Mouse (Mus musculus): Measurements from ENCODE around the gene Gm5431. TPM values are rescaled to one million over a fixed set of nuclear protein-coding genes. Genes with fewer than 3 reads are reported as not detected.
"Not testable (repeated sequence)": the region's sequence is repeated elsewhere in the genome, so short reads cannot be mapped to it uniquely, and the experiment has no call there.

Gm5431 gene
- polyA plus RNA-seq, 1 experiment from 2014 or later, result 0.12 TPM

DNA sequence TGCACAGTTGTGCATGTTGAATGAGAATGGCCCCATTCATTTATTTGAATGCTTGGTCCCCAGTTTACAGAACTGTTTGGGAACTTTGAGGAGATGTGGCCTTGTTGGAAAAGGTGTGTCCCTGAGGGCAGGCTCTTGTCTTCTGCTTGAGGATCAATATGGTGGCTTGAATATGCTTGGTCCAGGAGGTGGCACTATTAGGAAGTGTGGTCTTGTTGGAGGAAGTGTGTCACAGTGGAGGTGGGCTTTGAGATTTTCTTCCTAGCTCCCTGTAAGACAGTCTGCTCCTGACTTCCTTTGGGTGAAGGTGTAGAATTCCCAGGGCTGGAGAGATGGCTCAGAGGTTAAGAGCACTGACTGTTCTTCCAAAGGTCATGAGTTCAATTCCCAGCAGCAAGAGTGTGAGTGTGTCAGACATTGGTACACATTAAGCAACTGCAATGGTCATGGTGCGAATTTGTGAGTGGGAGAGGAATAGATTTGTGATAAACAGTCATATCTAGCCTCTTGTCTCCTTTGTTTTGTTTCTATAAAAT is 39.2 kb downstream of the Gm5431 start:
- no peak overlapping the region for H3K27ac ChIP-seq
- H3K36me3 ChIP-seq, result no peaks in the 10 kb centered on the region
- H3K4me3 ChIP-seq, result no peak overlapping the region
- H3K9me3 ChIP-seq, result no peaks in the 10 kb centered on the region
- peaks cover 10% of the 10 kb centered on the region for H3K4me1 ChIP-seq (replicated peaks)
- DNase-seq (ENCODE audit: low spot score), result no peak
- 81% methylated on average over 1 of the region's 1 CpGs for WGBS
- H3K27me3 ChIP-seq (ENCODE audit: insufficient read depth, poor library complexity, severe bottlenecking), result no peaks in the 10 kb centered on the region; the same call in 1 of the 2 replicates

GRCm38 (mm10) chr11:48859014-48859413 is 43.0 kb downstream of the Gm5431 start:
- Histone ChIP-seq H3K27me3 (ENCODE audit: insufficient read depth, poor library complexity, severe bottlenecking) (peaks cover 5% of the 10 kb centered on the region; the same call in 1 of the 2 replicates), H3K4me3 (peak overlapping the region; percentile 71), H3K27ac (no peak overlapping the region), H3K9me3 (no peaks in the 10 kb centered on the region), H3K4me1 (replicated peaks) (peaks cover 27% of the 10 kb centered on the region), H3K36me3 (no peaks in the 10 kb centered on the region)
- no peak for DNase-seq (ENCODE audit: low spot score)
- under 1% methylated on average over 6 of the region's 6 CpGs for WGBS

DNA sequence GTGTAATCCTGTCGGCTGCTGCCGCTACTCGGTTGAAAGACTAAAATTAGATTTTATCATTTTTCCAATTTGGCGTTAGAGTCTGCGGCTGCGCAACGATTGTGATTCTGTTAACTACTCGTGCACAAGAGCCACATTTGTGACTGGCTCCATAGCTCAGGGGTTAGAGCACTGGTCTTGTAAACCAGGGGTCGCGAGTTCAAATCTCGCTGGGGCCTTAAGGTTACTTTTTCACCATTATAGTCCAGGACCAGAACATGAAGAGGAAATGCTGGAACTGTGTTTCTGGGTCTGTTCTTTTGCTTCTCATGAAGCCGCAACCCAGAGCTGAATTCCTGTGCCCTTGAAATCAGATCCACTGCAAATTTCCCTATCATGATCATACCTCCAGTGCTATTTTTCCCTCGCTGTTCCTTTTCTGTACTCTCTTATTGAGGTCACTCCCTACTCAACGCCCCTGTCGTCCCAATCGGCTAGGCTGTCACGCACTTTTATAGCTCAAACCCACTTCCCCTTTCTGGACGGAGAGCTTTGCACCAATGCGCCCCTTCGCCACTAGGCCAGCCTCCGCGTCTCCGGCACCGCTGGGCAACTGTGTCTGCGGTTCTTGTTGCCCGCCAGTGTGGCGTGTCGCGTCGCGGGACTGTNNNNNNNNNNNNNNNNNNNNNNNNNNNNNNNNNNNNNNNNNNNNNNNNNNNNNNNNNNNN is 48.4 kb downstream of the Gm5431 start:
- H3K27ac ChIP-seq, result no peak overlapping the region; the same call in 1 of the 2 replicates
- no peaks in the 10 kb centered on the region; the same call in 1 of the 2 replicates for H3K9me3 ChIP-seq
- peaks cover 19% of the 10 kb centered on the region for H3K27me3 ChIP-seq (ENCODE audit: insufficient read depth, poor library complexity, severe bottlenecking)
- H3K4me3 ChIP-seq, result peak overlapping the region; percentile 71
- H3K36me3 ChIP-seq, result no peaks in the 10 kb centered on the region
- peaks cover 39% of the 10 kb centered on the region for H3K4me1 ChIP-seq (replicated peaks)
- under 1% methylated on average over 31 of the region's 31 CpGs for WGBS
- peak; percentile 85 for DNase-seq (ENCODE audit: low spot score)

GRCm38 (mm10) chr11:48852624-48853473 is 49.2 kb downstream of the Gm5431 start:
- H3K27ac ChIP-seq, result no peak overlapping the region
- peaks cover 31% of the 10 kb centered on the region for H3K4me1 ChIP-seq (replicated peaks)
- DNase-seq (ENCODE audit: low spot score), result no peak
- peak overlapping the region; percentile 71 for H3K4me3 ChIP-seq
- 9% methylated on average over 23 of the region's 23 CpGs for WGBS
- no peaks in the 10 kb centered on the region for H3K36me3 ChIP-seq
- peaks cover 26% of the 10 kb centered on the region for H3K27me3 ChIP-seq (ENCODE audit: insufficient read depth, poor library complexity, severe bottlenecking)
- no peaks in the 10 kb centered on the region; the same call in 1 of the 2 replicates for H3K9me3 ChIP-seq

GRCm38 (mm10) chr11:48852190-48852589 is 49.8 kb downstream of the Gm5431 start:
- Histone ChIP-seq H3K9me3 (no peaks in the 10 kb centered on the region; the same call in 1 of the 2 replicates), H3K27ac (no peak overlapping the region), H3K4me1 (replicated peaks) (peaks cover 29% of the 10 kb centered on the region), H3K27me3 (ENCODE audit: insufficient read depth, poor library complexity, severe bottlenecking) (peaks cover 26% of the 10 kb centered on the region), H3K36me3 (no peaks in the 10 kb centered on the region), H3K4me3 (peak overlapping the region; percentile 71)
- WGBS, result 79% methylated on average over 4 of the region's 4 CpGs
- DNase-seq (ENCODE audit: low spot score), result no peak

- Histone ChIP-seq H3K27me3 (ENCODE audit: insufficient read depth, poor library complexity, severe bottlenecking) (peaks cover 26% of the 10 kb centered on the region), H3K27ac (no peak overlapping the region), H3K4me1 (replicated peaks) (peaks cover 29% of the 10 kb centered on the region), H3K36me3 (no peaks in the 10 kb centered on the region), H3K4me3 (no peak overlapping the region), H3K9me3 (no peaks in the 10 kb centered on the region; the same call in 1 of the 2 replicates)
- WGBS, result 79% methylated on average over 4 of the region's 4 CpGs
- DNase-seq (ENCODE audit: low spot score), result no peak
Measured at GRCm38 (mm10) chr11:48851270-48851995, 50.6 kb downstream of the Gm5431 start.

GRCm38 (mm10) chr11:48850240-48850639 is 51.8 kb downstream of the Gm5431 start:
- no peak overlapping the region for H3K27ac ChIP-seq
- H3K4me3 ChIP-seq, result no peak overlapping the region
- no peaks in the 10 kb centered on the region; the same call in 1 of the 2 replicates for H3K9me3 ChIP-seq
- peaks cover 26% of the 10 kb centered on the region for H3K4me1 ChIP-seq (replicated peaks)
- peaks cover 29% of the 10 kb centered on the region for H3K27me3 ChIP-seq (ENCODE audit: insufficient read depth, poor library complexity, severe bottlenecking)
- no peak for DNase-seq (ENCODE audit: low spot score)
- WGBS, result 62% methylated on average over 2 of the region's 2 CpGs
- no peaks in the 10 kb centered on the region for H3K36me3 ChIP-seq

DNA sequence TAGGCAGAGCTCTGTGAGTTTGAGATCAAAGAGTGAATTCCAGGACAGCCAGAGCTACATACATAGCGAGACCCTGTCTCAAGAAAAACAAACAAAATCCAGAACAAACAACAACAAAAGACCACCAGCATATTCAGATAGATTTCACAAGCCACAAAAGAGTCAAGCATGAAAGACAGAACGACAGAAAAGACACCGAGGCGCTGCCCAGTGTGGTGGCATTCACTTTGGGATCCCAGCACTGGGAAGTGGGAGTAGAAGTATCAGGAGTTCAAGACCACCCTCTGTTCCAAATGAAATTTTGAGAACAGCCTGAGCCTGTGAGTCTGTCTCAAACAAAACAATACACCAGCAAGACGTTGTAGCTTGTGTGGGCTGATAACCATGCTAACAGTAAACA is 55.1 kb downstream of the Gm5431 start:
- Histone ChIP-seq H3K27ac (no peak overlapping the region), H3K36me3 (no peaks in the 10 kb centered on the region), H3K4me1 (replicated peaks) (peaks cover 3% of the 10 kb centered on the region; the same call in 1 of the 2 replicates), H3K27me3 (ENCODE audit: insufficient read depth, poor library complexity, severe bottlenecking) (peaks cover 41% of the 10 kb centered on the region), H3K4me3 (no peak overlapping the region), H3K9me3 (no peaks in the 10 kb centered on the region; the same call in 1 of the 2 replicates)
- DNase-seq (ENCODE audit: low spot score), result no peak
- WGBS, result 61% methylated on average over 5 of the region's 5 CpGs

DNA sequence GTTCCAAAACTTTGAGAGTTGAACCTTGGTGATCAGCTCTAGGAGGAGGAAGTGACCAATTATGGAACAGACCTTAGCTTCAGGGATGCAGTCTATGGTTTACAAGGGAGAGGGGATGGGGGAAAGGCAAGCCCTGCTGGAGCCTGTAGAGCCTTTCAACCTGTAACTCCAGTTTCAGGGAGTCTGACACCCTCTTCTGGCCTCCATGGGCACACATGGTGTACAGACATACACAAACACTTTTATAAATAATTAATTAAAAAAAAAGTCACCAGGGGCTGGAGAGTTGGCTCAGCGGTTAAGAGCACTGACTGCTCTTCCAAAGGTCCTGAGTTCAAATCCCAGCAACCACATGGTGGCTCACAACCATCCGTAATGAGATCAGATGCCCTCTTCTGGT is 55.7 kb downstream of the Gm5431 start:
- H3K27ac ChIP-seq; H3K4me3 ChIP-seq; H3K4me1 ChIP-seq (replicated peaks); H3K9me3 ChIP-seq; H3K36me3 ChIP-seq; DNase-seq (ENCODE audit: low spot score): not testable (repeated sequence)
- WGBS, result 80% methylated on average over 2 of the region's 2 CpGs
- H3K27me3 ChIP-seq (ENCODE audit: insufficient read depth, poor library complexity, severe bottlenecking), result peaks cover 41% of the 10 kb centered on the region

DNA sequence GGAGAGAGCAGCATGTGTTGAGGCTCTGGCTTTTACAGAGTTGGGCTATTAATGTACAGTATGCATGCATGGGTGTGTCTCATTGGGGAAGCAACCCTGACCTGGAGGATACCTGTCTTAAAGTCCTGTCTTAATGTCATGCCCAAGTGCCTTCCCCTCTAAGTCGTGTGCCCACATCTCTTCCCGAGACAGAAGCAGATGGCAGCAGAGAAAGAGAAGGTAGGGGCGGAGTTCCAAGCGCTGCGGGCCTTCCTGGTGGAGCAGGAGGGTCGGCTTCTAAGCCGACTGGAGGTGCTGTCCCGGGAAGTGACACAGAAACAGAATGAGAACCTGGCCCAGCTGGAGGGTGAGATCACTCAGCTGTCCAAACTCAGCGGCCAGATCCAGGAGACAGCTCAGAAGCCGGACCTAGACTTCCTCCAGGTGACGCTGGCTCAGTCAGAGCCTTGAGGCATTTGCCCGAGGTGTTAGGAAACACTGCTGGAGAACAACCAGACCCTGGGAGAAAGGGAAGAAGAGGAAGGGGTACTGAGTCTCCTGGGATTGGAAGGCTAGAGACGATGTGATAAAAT is 56.7 kb downstream of the Gm5431 start:
- H3K9me3 ChIP-seq, result no peaks in the 10 kb centered on the region
- H3K36me3 ChIP-seq, result no peaks in the 10 kb centered on the region
- H3K4me1 ChIP-seq (replicated peaks), result peaks cover 3% of the 10 kb centered on the region; the same call in 1 of the 2 replicates
- no peak overlapping the region for H3K4me3 ChIP-seq
- 32% methylated on average over 13 of the region's 13 CpGs for WGBS
- peaks cover 43% of the 10 kb centered on the region for H3K27me3 ChIP-seq (ENCODE audit: insufficient read depth, poor library complexity, severe bottlenecking)
- no peak for DNase-seq (ENCODE audit: low spot score)
- no peak overlapping the region for H3K27ac ChIP-seq

DNA sequence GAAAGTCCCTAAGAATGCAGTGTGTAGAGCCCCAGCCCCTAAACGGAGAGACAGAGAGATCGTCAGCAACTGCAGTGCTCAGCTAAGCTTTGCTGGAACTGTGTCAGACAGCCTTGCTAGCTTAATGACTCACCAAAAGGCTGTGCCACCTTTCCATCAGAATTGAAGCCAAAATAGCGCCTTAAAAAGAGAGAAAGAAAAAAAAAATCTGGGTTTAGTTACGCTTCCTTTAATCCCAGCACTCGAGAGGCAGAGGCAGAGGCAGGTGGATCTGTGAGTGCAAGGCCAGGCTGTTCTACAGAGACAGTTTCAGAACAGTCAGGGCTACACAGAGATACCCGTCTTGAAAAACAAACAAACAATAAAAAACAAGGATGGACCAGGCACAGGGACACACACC is 57.7 kb downstream of the Gm5431 start:
- Histone ChIP-seq H3K27ac (no peak overlapping the region), H3K4me1 (replicated peaks) (no peaks in the 10 kb centered on the region), H3K36me3 (no peaks in the 10 kb centered on the region), H3K9me3 (no peaks in the 10 kb centered on the region), H3K4me3 (no peak overlapping the region), H3K27me3 (ENCODE audit: insufficient read depth, poor library complexity, severe bottlenecking) (peaks cover 45% of the 10 kb centered on the region)
- 71% methylated on average over 6 of the region's 6 CpGs for WGBS
- no peak for DNase-seq (ENCODE audit: low spot score)

DNA sequence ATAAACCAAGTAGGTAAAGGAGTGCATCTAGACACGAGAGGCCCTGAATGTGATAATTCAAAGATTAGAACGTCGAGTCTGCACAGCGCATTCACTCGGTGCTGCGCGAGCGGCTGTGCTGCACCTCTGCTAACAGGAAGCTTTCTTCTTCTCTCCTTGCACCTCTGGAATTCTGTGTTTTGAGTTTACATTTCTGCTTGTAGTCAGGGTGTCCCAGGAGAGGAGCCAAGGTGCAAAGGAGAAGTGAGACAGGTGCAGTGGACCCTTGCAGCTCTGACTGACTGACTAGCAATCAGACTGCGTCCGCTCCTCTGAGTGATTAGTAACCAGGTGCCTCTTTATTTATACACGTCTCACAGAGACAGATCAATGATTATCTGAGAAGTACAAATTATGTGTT is 58.8 kb downstream of the Gm5431 start:
- DNase-seq (ENCODE audit: low spot score), result no peak
- peaks cover 6% of the 10 kb centered on the region for H3K4me1 ChIP-seq (replicated peaks)
- H3K36me3 ChIP-seq, result no peaks in the 10 kb centered on the region
- H3K27me3 ChIP-seq (ENCODE audit: insufficient read depth, poor library complexity, severe bottlenecking), result peaks cover 46% of the 10 kb centered on the region
- H3K27ac ChIP-seq, result no peak overlapping the region
- 89% methylated on average over 11 of the region's 11 CpGs for WGBS
- H3K9me3 ChIP-seq, result no peaks in the 10 kb centered on the region
- H3K4me3 ChIP-seq, result no peak overlapping the region
